Comparison of ENCODE assay signal across 21 mouse cellular contexts in genomic region chr10:93799711-93800362, GRCm38 (mm10). TPM values are rescaled to one million over a fixed set of nuclear protein-coding genes. Genes with fewer than 3 reads are reported as not detected.
DNase-seq lines count a peak whose midpoint lies in the region; TF ChIP-seq lines count a peak whose summit lies in the region.
"Had no signal": no experiment of that assay in that cellular context is flagged by ENCODE, and none has a peak within 500 bp of the region (broad histone marks: within the 10 kb centered on the region; RNA-seq: fewer than 3 reads in every experiment).

No protein-coding gene starts in this region.

- no peaks in the 10 kb centered on the region for H3K27me3 ChIP-seq in heart, adult 2 months (ENCODE audit: control insufficient read depth, insufficient read depth, low read length)
- H3K27me3 ChIP-seq in heart, embryonic 10.5 days (ENCODE audit: insufficient read depth, poor library complexity, severe bottlenecking) = 0 out of 2 replicates have a peak, but pooled peaks cover 5% of the 10 kb centered on the region
- H3K27me3 ChIP-seq: CH12.LX; embryonic facial prominence, embryonic 13.5 days; forebrain, embryonic 12.5 days; liver, embryonic 13.5 days had no signal

- H3K9me3 ChIP-seq in heart, embryonic 10.5 days = no peaks in the 10 kb centered on the region
- H3K9me3 ChIP-seq: embryonic facial prominence, embryonic 13.5 days; forebrain, embryonic 12.5 days; liver, embryonic 13.5 days had no signal

- H3K36me3 ChIP-seq in heart, adult 2 months (ENCODE audit: control insufficient read depth, insufficient read depth, low read length) = no peaks in the 10 kb centered on the region
- H3K36me3 ChIP-seq in heart, embryonic 10.5 days = no peaks in the 10 kb centered on the region
- H3K36me3 ChIP-seq: embryonic facial prominence, embryonic 13.5 days; forebrain, embryonic 12.5 days; liver, embryonic 13.5 days had no signal

- H3K4me1 ChIP-seq in heart, adult 2 months (ENCODE audit: control insufficient read depth, insufficient read depth, low read length) = no peaks in the 10 kb centered on the region
- no peaks in the 10 kb centered on the region for H3K4me1 ChIP-seq in heart, embryonic 10.5 days
- H3K4me1 ChIP-seq in embryonic fibroblast, embryonic 13.5 days (ENCODE audit: control insufficient read depth, insufficient read depth, low read length) = peaks cover 13% of the 10 kb centered on the region
- H3K4me1 ChIP-seq: forebrain, embryonic 12.5 days; liver, embryonic 13.5 days had no signal

- DNase-seq in heart, adult 2 months = peak; percentile 30 to 45
- no peak for DNase-seq in heart, embryonic 10.5 days (ENCODE audit: low spot score)
- DNase-seq in retina, embryonic 14.5 days (ENCODE audit: low spot score) = peak; percentile 1
- DNase-seq in retina, postnatal 1 day = no peak
- DNase-seq in kidney, postnatal 4 days = no peak
- no peak for DNase-seq in right cerebral cortex, postnatal 25 days
- DNase-seq: cerebellum, adult 11 months; cerebellum, postnatal 36 days; kidney, adult 8-10 months; kidney, postnatal 36 days; liver, embryonic 13.5 days; lung, postnatal 10 days; right cerebral cortex, postnatal 4 days had no signal

- H3K79me2 ChIP-seq in heart, adult 2 months (replicated peaks; ENCODE audit: control insufficient read depth, insufficient read depth, low read length) = no peaks in the 10 kb centered on the region

- no peak for TF ChIP-seq POLR2A in heart, adult 2 months (IDR thresholded peaks at IDR 0.05; ENCODE audit: insufficient read depth, low read depth, low read length)
- no peak for TF ChIP-seq POLR2A in embryonic fibroblast, embryonic 13.5 days (IDR thresholded peaks at IDR 0.05; ENCODE audit: low read depth, low read length)

- intact Hi-C loops in heart, adult 2 months (cut with DNase I) = no loop called here

- 40% methylated on average over 8 of the region's 8 CpGs for WGBS in heart, adult 2 months
- WGBS in heart, embryonic 10.5 days = 66% methylated on average over 8 of the region's 8 CpGs

- H3K27ac ChIP-seq in heart, adult 2 months = peak overlapping the region; percentile 70
- H3K27ac ChIP-seq in heart, embryonic 10.5 days = no peak overlapping the region
- H3K27ac ChIP-seq in embryonic fibroblast, embryonic 13.5 days (ENCODE audit: insufficient read depth, low read length) = peak overlapping the region; percentile 99
- H3K27ac ChIP-seq: embryonic facial prominence, embryonic 13.5 days; forebrain, embryonic 12.5 days; liver, embryonic 13.5 days had no signal

- TF ChIP-seq CTCF in heart, adult 2 months (IDR thresholded peaks at IDR 0.05) = no peak
- no peak for TF ChIP-seq CTCF in embryonic fibroblast, embryonic 13.5 days (IDR thresholded peaks at IDR 0.05; ENCODE audit: borderline replicate concordance, insufficient read depth, low read length)

- no peak overlapping the region for H3K9ac ChIP-seq in heart, adult 2 months (ENCODE audit: low read depth, low read length)
- H3K9ac ChIP-seq: embryonic facial prominence, embryonic 13.5 days; forebrain, embryonic 12.5 days; liver, embryonic 13.5 days had no signal

- TF ChIP-seq EP300 in heart, adult 2 months (IDR thresholded peaks at IDR 0.05; ENCODE audit: insufficient read depth, low read depth, low read length) = no peak

- H3K4me3 ChIP-seq in heart, adult 2 months = no peak overlapping the region
- H3K4me3 ChIP-seq in heart, embryonic 10.5 days = no peak overlapping the region
- H3K4me3 ChIP-seq in embryonic fibroblast, embryonic 13.5 days (ENCODE audit: insufficient read depth, low read length) = no peak overlapping the region
- H3K4me3 ChIP-seq: embryonic facial prominence, embryonic 13.5 days; forebrain, embryonic 12.5 days; liver, embryonic 13.5 days had no signal

RNA-seq across cellular contexts. Expression of gene Usp44, which starts 31.5 kb away (rescaled TPM):
- not detected for total RNA-seq in heart, adult 2 months (2021)
- polyA plus RNA-seq in heart, adult 2 months (2012; rRNA removed) = not detected in 2 replicates
- 1.6 and 2.0 TPM in 2 replicates for polyA plus RNA-seq in heart, embryonic 10.5 days (2016; fragmentation: Nextera tagmentation; extraction: Ambion mirVana)
- polyA plus RNA-seq in embryonic fibroblast, embryonic 13.5 days (2011; ENCODE audit: insufficient read length, low read depth, missing spikeins) = 0.26 TPM in 1 of 2 replicates, not detected in the other
- total RNA-seq: layer of hippocampus, postnatal 14 days; left cerebral cortex, postnatal 14 days; megakaryocyte-erythroid progenitor cell, adult 5-6 weeks had no signal
- polyA plus RNA-seq: urinary bladder, adult 2 months had no signal

Comparison
In these comparisons a context has a peak if more than half of its experiments do, and no peak if none do; other contexts are left out.
1. DNase-seq: peak in heart, adult 2 months (2 of 2) and retina, embryonic 14.5 days (single experiment); none in heart, embryonic 10.5 days (single experiment), retina, postnatal 1 day (single experiment), kidney, postnatal 4 days (0 of 2) and right cerebral cortex, postnatal 25 days (single experiment).